Mouse (Mus musculus) CH12.LX (cell line): ENCODE data around the gene Fam20a. TPM values are rescaled to one million over a fixed set of nuclear protein-coding genes. Genes with fewer than 3 reads are reported as not detected.
"Not testable (repeated sequence)": the region's sequence is repeated elsewhere in the genome, so short reads cannot be mapped to it uniquely, and the experiment has no call there.

Source experiments
- DNase-seq: peaks from one replicate; pipeline ENCODE4 v3.0.0-alpha.2; 2013; ENCODE audit errors: extremely low read depth
- H3K27ac ChIP-seq: 2 replicates; pipeline ENCODE4 v1.5.1; 2012; ENCODE audit warnings: low read depth, mild to moderate bottlenecking, control low read depth, moderate library complexity; ENCODE audit not compliant: insufficient read depth
- H3K27me3 ChIP-seq: replicated peaks from 2 replicates; pipeline ENCODE3; 2012; ENCODE audit warnings: inconsistent platforms
- H3K36me3 ChIP-seq, 2 experiments: replicated peaks in 1 of 2; 2 replicates each; pipeline versions ENCODE3 to v1.6.1; 2012; ENCODE audit warnings: inconsistent platforms in 1 of 2, low read length in 1 of 2, mild to moderate bottlenecking in 1 of 2, mixed read lengths in 1 of 2, moderate library complexity in 1 of 2; ENCODE audit not compliant: control insufficient read depth in 1 of 2, insufficient read depth in 1 of 2
- H3K4me1 ChIP-seq, 2 experiments: 2 replicates each; pipeline ENCODE4 v1.6.1; 2012; ENCODE audit warnings: inconsistent platforms in 1 of 2, moderate library complexity in 1 of 2; ENCODE audit not compliant: insufficient read depth in 2 of 2, control insufficient read depth in 1 of 2
- H3K4me2 ChIP-seq: 2 replicates; pipeline ENCODE4 v1.6.1; 2012; ENCODE audit warnings: low read depth, mild to moderate bottlenecking, control low read depth; ENCODE audit not compliant: poor library complexity, insufficient read depth, severe bottlenecking
- H3K4me3 ChIP-seq, 3 experiments: fragments of 150-350 bp in 1 of 3; sonication (generic) in 1 of 3; replicated peaks in 1 of 3; 2 replicates each; pipeline versions ENCODE3 to v1.5.1; 2011 to 2012; ENCODE audit warnings: low read depth in 2 of 3, low read length in 2 of 3, mild to moderate bottlenecking in 2 of 3, moderate library complexity in 2 of 3, control low read depth in 1 of 3, improper control_type of control experiment in 1 of 3, inconsistent platforms in 1 of 3, mixed read lengths in 1 of 3; ENCODE audit not compliant: poor library complexity in 1 of 3
- H3K79me2 ChIP-seq: replicated peaks from 2 replicates; pipeline ENCODE4 v1.6.1; 2012; ENCODE audit warnings: mild to moderate bottlenecking, moderate library complexity; ENCODE audit not compliant: control insufficient read depth, poor library complexity, insufficient read depth, severe bottlenecking; ENCODE audit errors: extremely low read depth
- H3K9ac ChIP-seq: 2 replicates; pipeline ENCODE4 v1.6.1; 2012; ENCODE audit warnings: low read depth, mild to moderate bottlenecking, control low read depth, moderate library complexity; ENCODE audit not compliant: insufficient read depth
- H3K9me3 ChIP-seq: replicated peaks from 2 replicates; pipeline ENCODE3; 2012; ENCODE audit warnings: low read length, inconsistent platforms, mixed read lengths
- BHLHE40 ChIP-seq: IDR thresholded peaks from 2 replicates; pipeline ENCODE4 v1.6.1; 2011; ENCODE audit warnings: mild to moderate bottlenecking, low read depth, low read length, improper control_type of control experiment
- CHD1 ChIP-seq: IDR thresholded peaks from 2 replicates; pipeline ENCODE4 v1.6.1; 2012; ENCODE audit warnings: low read depth, low read length, improper control_type of control experiment, inconsistent platforms
- CHD2 ChIP-seq: IDR thresholded peaks from 2 replicates; pipeline ENCODE4 v1.6.1; 2011; ENCODE audit warnings: low read length, improper control_type of control experiment
- CTCF ChIP-seq, 2 experiments: IDR thresholded peaks in 1 of 2; conservative IDR thresholded peaks in 1 of 2; 2 replicates each; pipeline ENCODE4 v1.5.1; 2011 to 2012; ENCODE audit warnings: low read depth in 2 of 2, low read length in 2 of 2, improper control_type of control experiment in 1 of 2, inconsistent platforms in 1 of 2, mild to moderate bottlenecking in 1 of 2, moderate library complexity in 1 of 2
- EP300 ChIP-seq: IDR thresholded peaks from 2 replicates; pipeline ENCODE4 v1.6.1; 2011; ENCODE audit warnings: low read length, improper control_type of control experiment
- GABPA ChIP-seq: IDR thresholded peaks from 2 replicates; pipeline ENCODE4 v1.6.1; 2012; ENCODE audit warnings: low read depth, low read length, improper control_type of control experiment, inconsistent platforms; ENCODE audit not compliant: insufficient replicate concordance
- IRF4 ChIP-seq: IDR thresholded peaks from 2 replicates; pipeline ENCODE4 v1.6.1; 2014; ENCODE audit warnings: low read depth, mild to moderate bottlenecking, inconsistent platforms, low read length, improper control_type of control experiment
- JUN ChIP-seq: IDR thresholded peaks from 2 replicates; pipeline ENCODE4 v1.6.1; 2011; ENCODE audit warnings: low read depth, mild to moderate bottlenecking, low read length, improper control_type of control experiment, moderate library complexity; ENCODE audit not compliant: insufficient read depth
- JUND ChIP-seq: conservative IDR thresholded peaks from 2 replicates; pipeline ENCODE4 v1.6.1; 2011; ENCODE audit warnings: low read depth, low read length, improper control_type of control experiment
- MAX ChIP-seq: IDR thresholded peaks from 2 replicates; pipeline ENCODE4 v1.6.1; 2011; ENCODE audit warnings: low read length, improper control_type of control experiment
- MEF2A ChIP-seq: IDR thresholded peaks from 2 replicates; pipeline ENCODE4 v1.6.1; 2014; ENCODE audit warnings: low read depth, mild to moderate bottlenecking, inconsistent platforms, low read length, improper control_type of control experiment, borderline replicate concordance
- MYC ChIP-seq: IDR thresholded peaks from 2 replicates; pipeline ENCODE4 v1.6.1; 2011; ENCODE audit warnings: low read depth, mild to moderate bottlenecking, improper control_type of control experiment, low read length
- PAX5 ChIP-seq: IDR thresholded peaks from 2 replicates; pipeline ENCODE4 v1.6.1; 2012; ENCODE audit warnings: low read length, inconsistent platforms, mixed read lengths
- POLR2A ChIP-seq: IDR thresholded peaks from 2 replicates; pipeline ENCODE4 v1.6.1; 2011; ENCODE audit warnings: low read depth, mild to moderate bottlenecking, improper control_type of control experiment, low read length
- POLR2AphosphoS2 ChIP-seq: IDR thresholded peaks from 2 replicates; pipeline ENCODE4 v1.6.1; 2011; ENCODE audit warnings: low read depth, low read length, improper control_type of control experiment
- RAD21 ChIP-seq: IDR thresholded peaks from 2 replicates; pipeline ENCODE4 v1.6.1; 2011; ENCODE audit warnings: low read depth, mild to moderate bottlenecking, low read length, improper control_type of control experiment, moderate library complexity
- RCOR1 ChIP-seq: conservative IDR thresholded peaks from 2 replicates; pipeline ENCODE4 v1.6.1; 2012; ENCODE audit warnings: low read depth, mild to moderate bottlenecking, inconsistent platforms, low read length, improper control_type of control experiment
- SIN3A ChIP-seq: IDR thresholded peaks from 2 replicates; pipeline ENCODE4 v1.6.1; 2012; ENCODE audit warnings: low read length, improper control_type of control experiment, inconsistent platforms
- UBTF ChIP-seq: IDR thresholded peaks from 2 replicates; pipeline ENCODE4 v1.6.1; 2012; ENCODE audit warnings: low read depth, mild to moderate bottlenecking, inconsistent platforms, low read length, improper control_type of control experiment, moderate library complexity
- USF1 ChIP-seq: IDR thresholded peaks from 2 replicates; pipeline ENCODE4 v1.6.1; 2014; ENCODE audit warnings: low read depth, mild to moderate bottlenecking, inconsistent platforms, low read length, improper control_type of control experiment
- USF2 ChIP-seq: conservative IDR thresholded peaks from 2 replicates; pipeline ENCODE4 v1.6.1; 2011; ENCODE audit warnings: low read depth, low read length, improper control_type of control experiment
- ZKSCAN1 ChIP-seq: IDR thresholded peaks from 2 replicates; pipeline ENCODE4 v1.6.1; 2012; ENCODE audit warnings: low read depth, inconsistent platforms, low read length, improper control_type of control experiment, borderline replicate concordance
- ZNF384 ChIP-seq: IDR thresholded peaks from 2 replicates; pipeline ENCODE4 v1.6.1; 2012; ENCODE audit warnings: low read depth, low read length, improper control_type of control experiment, inconsistent platforms
- dilution Hi-C: fragments of 300-500 bp; cut with MboI; formaldehyde crosslinking; loops from 2 replicates; pipeline ENCODE4 v1.14.3; 2020; ENCODE audit warnings: low sequenced_read_pairs; ENCODE audit not compliant: extremely low pct_unique_long_range_greater_than_20kb, extremely low pct_ligation_motif_present
- in situ Hi-C: fragments of 300-500 bp; cut with MboI; formaldehyde crosslinking; loops from 3 replicates; pipeline ENCODE4 v1.14.3; 2019; ENCODE audit warnings: low sequenced_read_pairs, low pct_ligation_motif_present, low pct_unique_long_range_greater_than_20kb, mixed read lengths
- polyA plus RNA-seq: library from polyadenylated mRNA; unstranded; fragments of >175 nt; gene quantifications from 2 replicates; pipeline ENCODE4 v1.2.1, GENCODE M21; 2012; ENCODE audit warnings: low read depth; ENCODE audit not compliant: insufficient read length
- total RNA-seq, 2 experiments: library from RNA; depleted of rRNA; stranded (reverse); fragments of 300-350 nt in 1 of 2; fragments of >200 nt in 1 of 2; gene quantifications; 2 replicates each; pipeline ENCODE4 v1.2.3; 2012 to 2014

Fam20a gene
- total and polyA plus RNA-seq, 3 experiments, result 0.08 TPM; not detected in 2

- dilution Hi-C loops, result no loop called here
- H3K9ac ChIP-seq, result no peak overlapping the region
- peaks cover 0 to 7% of the 10 kb centered on the region in 2 experiments; a peak in 1 of 4 replicates for H3K4me1 ChIP-seq
- TF ChIP-seq ZKSCAN1, result no peak
- no peak for TF ChIP-seq CTCF (conservative IDR thresholded peaks at IDR 0.05 in 1 of 2, IDR thresholded peaks at IDR 0.05 in 1 of 2; ENCODE audit: low read depth in 2 of 2, low read length in 2 of 2)
- TF ChIP-seq GABPA, result no peak
- TF ChIP-seq RAD21, result no peak
- no peak for TF ChIP-seq POLR2A
- no peak for TF ChIP-seq JUN
- TF ChIP-seq IRF4, result no peak
- TF ChIP-seq USF1, result no peak
- TF ChIP-seq CHD1, result no peak
- TF ChIP-seq MAX, result no peak
- no peak for TF ChIP-seq MYC
- TF ChIP-seq ZNF384, result no peak
- no peak for TF ChIP-seq PAX5
- TF ChIP-seq CHD2, result no peak
- TF ChIP-seq BHLHE40, result no peak
- H3K4me3 ChIP-seq, result no peak overlapping the region
- no peaks in the 10 kb centered on the region for H3K9me3 ChIP-seq
- H3K4me2 ChIP-seq, result no peak overlapping the region
- H3K36me3 ChIP-seq, result peaks cover 80 to 98% of the 10 kb centered on the region in 2 experiments
- H3K27ac ChIP-seq, result no peak overlapping the region
- H3K79me2 ChIP-seq, result peaks cover 10% of the 10 kb centered on the region; the same call in 1 of the 2 replicates
- no peak for DNase-seq
- H3K27me3 ChIP-seq, result no peaks in the 10 kb centered on the region
- in situ Hi-C loops, result no loop called here
These were observed 57.8 kb downstream of the Fam20a start for GRCm38 (mm10) chr11:109664293-109664692.

- in situ Hi-C loops, dilution Hi-C loops, H3K27ac ChIP-seq, H3K4me3 ChIP-seq, H3K4me2 ChIP-seq, H3K27me3 ChIP-seq, H3K9ac ChIP-seq, H3K9me3 ChIP-seq, DNase-seq, H3K4me1 ChIP-seq: not testable (repeated sequence)
- H3K36me3 ChIP-seq, result peaks cover 72 to 89% of the 10 kb centered on the region in 2 experiments
- peaks cover 39% of the 10 kb centered on the region for H3K79me2 ChIP-seq
These were observed 61.6 kb downstream of the Fam20a start for GRCm38 (mm10) chr11:109660526-109660925.

DNA sequence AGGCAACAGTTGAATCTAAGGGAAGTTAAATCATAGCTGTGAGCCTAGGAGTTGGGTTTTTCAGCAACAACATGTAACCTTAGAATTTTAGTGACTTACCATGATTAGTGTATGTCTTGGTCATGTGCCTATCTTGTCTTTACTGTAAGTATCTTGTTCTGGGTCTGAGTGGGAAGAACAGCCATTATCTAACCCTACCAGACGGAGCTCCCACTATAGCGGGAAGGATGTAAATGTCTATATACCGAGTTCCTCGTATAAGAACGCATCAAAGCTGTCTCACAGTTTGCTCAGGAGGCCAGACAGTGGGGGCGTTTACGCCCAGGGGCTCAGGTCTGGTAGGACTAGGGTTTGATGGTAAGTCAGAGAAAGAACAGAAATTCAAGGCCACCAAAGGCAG, 65.8 kb downstream of the Fam20a start:
- no peak overlapping the region for H3K4me3 ChIP-seq
- no peak for DNase-seq
- H3K4me2 ChIP-seq, result no peak overlapping the region
- H3K9ac ChIP-seq, result no peak overlapping the region
- peaks cover 6 to 31% of the 10 kb centered on the region in 2 experiments for H3K4me1 ChIP-seq
- H3K9me3 ChIP-seq, result no peaks in the 10 kb centered on the region
- H3K27me3 ChIP-seq, result no peaks in the 10 kb centered on the region
- dilution Hi-C loops (no loop called here), in situ Hi-C loops (no loop called here)
- peaks cover 79% of the 10 kb centered on the region for H3K79me2 ChIP-seq
- no peak overlapping the region for H3K27ac ChIP-seq
- TF ChIP-seq BHLHE40 (no peak), EP300 (no peak), POLR2AphosphoS2 (no peak), UBTF (no peak), CHD2 (no peak), JUND (no peak), PAX5 (no peak), MEF2A (no peak), SIN3A (no peak), JUN (no peak), USF2 (no peak), RCOR1 (no peak), CHD1 (no peak), IRF4 (no peak)
- TF ChIP-seq, all 38 proteins: peak for 0
- peaks cover 54 to 72% of the 10 kb centered on the region in 2 experiments for H3K36me3 ChIP-seq
